In the genomic region with DNA sequence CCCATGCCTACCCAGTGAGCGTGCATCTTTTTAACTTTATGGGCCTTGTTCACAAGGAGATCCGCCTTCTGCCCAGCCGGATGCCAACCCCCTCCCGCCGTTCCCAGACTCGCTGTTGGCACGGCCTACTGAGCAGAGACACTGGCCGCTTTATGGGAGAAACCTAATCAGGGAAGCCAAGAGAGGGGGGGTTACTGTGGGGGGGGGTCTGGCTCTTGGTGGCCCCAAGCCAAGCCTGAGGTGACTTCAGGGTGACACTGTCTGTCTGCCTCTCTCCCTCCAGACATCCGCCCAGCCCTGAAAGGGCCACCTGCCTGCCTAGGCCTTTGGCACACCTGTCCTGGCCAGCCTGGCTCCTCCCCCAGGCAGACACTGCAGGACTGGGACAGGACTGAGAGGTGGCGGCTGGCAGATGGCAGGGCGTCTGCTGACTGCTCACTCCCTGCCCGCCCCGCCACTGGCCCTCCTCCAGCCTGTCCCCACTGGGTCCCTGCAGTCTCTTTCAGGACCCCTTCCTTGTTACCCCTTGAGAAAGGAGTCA, we compare ENCODE assay signal across 8 mouse cellular contexts. TPM values are rescaled to one million over a fixed set of nuclear protein-coding genes. Genes with fewer than 3 reads are reported as not detected.
A peak's percentile ranks its signal among the peaks of the same experiment; 100 is the strongest.
DNase-seq lines count a peak whose midpoint lies in the region; ATAC-seq and TF ChIP-seq lines count a peak whose summit lies in the region.
"Had no signal": no experiment of that assay in that cellular context is flagged by ENCODE, and none has a peak within 500 bp of the region (broad histone marks: within the 10 kb centered on the region; RNA-seq: fewer than 3 reads in every experiment).

No protein-coding gene starts in this region.

- H3K4me1 ChIP-seq in midbrain, embryonic 14.5 days (ENCODE audit: control insufficient read depth, insufficient read depth, low read length): no peaks in the 10 kb centered on the region
- H3K4me1 ChIP-seq in midbrain, embryonic 11.5 days (ENCODE audit: control insufficient read depth, insufficient read depth, low read length): no peaks in the 10 kb centered on the region
- peaks cover 20% of the 10 kb centered on the region for H3K4me1 ChIP-seq in hindbrain, embryonic 12.5 days
- no peaks in the 10 kb centered on the region for H3K4me1 ChIP-seq in stomach, embryonic 15.5 days
- H3K4me1 ChIP-seq: liver, embryonic 15.5 days had no signal

- peak; percentile 60 for ATAC-seq in midbrain, embryonic 14.5 days (ENCODE audit: low FRiP score, low TSS enrichment)
- ATAC-seq in midbrain, embryonic 11.5 days (ENCODE audit: low FRiP score): no peak
- peak; percentile 60 for ATAC-seq in hindbrain, embryonic 12.5 days (ENCODE audit: low FRiP score)
- ATAC-seq in stomach, embryonic 15.5 days (ENCODE audit: insufficient read depth, low FRiP score, low read depth): peak; percentile 39; the same call in 1 of the 2 replicates

- H3K9me3 ChIP-seq in midbrain, embryonic 14.5 days (ENCODE audit: control insufficient read depth, low read length): no peaks in the 10 kb centered on the region
- no peaks in the 10 kb centered on the region for H3K9me3 ChIP-seq in midbrain, embryonic 11.5 days (ENCODE audit: control insufficient read depth, low read length)
- no peaks in the 10 kb centered on the region for H3K9me3 ChIP-seq in hindbrain, embryonic 12.5 days (replicated peaks)
- no peaks in the 10 kb centered on the region for H3K9me3 ChIP-seq in stomach, embryonic 15.5 days
- H3K9me3 ChIP-seq: liver, embryonic 15.5 days had no signal

- H3K36me3 ChIP-seq in midbrain, embryonic 14.5 days (ENCODE audit: control insufficient read depth, insufficient read depth, low read length): peaks cover 92% of the 10 kb centered on the region
- no peaks in the 10 kb centered on the region for H3K36me3 ChIP-seq in midbrain, embryonic 11.5 days (ENCODE audit: control insufficient read depth, insufficient read depth, low read length)
- H3K36me3 ChIP-seq in hindbrain, embryonic 12.5 days: peaks cover 82% of the 10 kb centered on the region
- H3K36me3 ChIP-seq in stomach, embryonic 15.5 days: peaks cover 49% of the 10 kb centered on the region
- H3K36me3 ChIP-seq: liver, embryonic 15.5 days had no signal

- DNase-seq in midbrain, embryonic 14.5 days: peak; percentile 59
- DNase-seq in midbrain, embryonic 11.5 days (ENCODE audit: low spot score, missing footprints): no peak
- DNase-seq in cerebellum, adult 9-10 months: peak; percentile 94
- peak; percentile 68 to 76 for DNase-seq in layer of hippocampus, adult 2 months (ENCODE audit: low spot score in 2 of 2)
- no peak for DNase-seq in ovary, adult 18-20 months (ENCODE audit: low spot score)

- no peak overlapping the region for H3K9ac ChIP-seq in midbrain, embryonic 14.5 days (replicated peaks; ENCODE audit: low read length)
- H3K9ac ChIP-seq in midbrain, embryonic 11.5 days (ENCODE audit: low read length): no peak overlapping the region
- H3K9ac ChIP-seq in hindbrain, embryonic 12.5 days: no peak overlapping the region
- H3K9ac ChIP-seq in stomach, embryonic 15.5 days: no peak overlapping the region
- H3K9ac ChIP-seq: liver, embryonic 15.5 days had no signal

- no peak overlapping the region for H3K4me2 ChIP-seq in midbrain, embryonic 14.5 days (ENCODE audit: low read length)
- no peak overlapping the region for H3K4me2 ChIP-seq in midbrain, embryonic 11.5 days
- H3K4me2 ChIP-seq in hindbrain, embryonic 12.5 days (replicated peaks): no peak overlapping the region
- no peak overlapping the region for H3K4me2 ChIP-seq in stomach, embryonic 15.5 days
- H3K4me2 ChIP-seq: liver, embryonic 15.5 days had no signal

- H3K27me3 ChIP-seq in midbrain, embryonic 14.5 days (ENCODE audit: control insufficient read depth, insufficient read depth, low read length): no peaks in the 10 kb centered on the region
- no peaks in the 10 kb centered on the region for H3K27me3 ChIP-seq in midbrain, embryonic 11.5 days (ENCODE audit: control insufficient read depth, insufficient read depth, low read length)
- no peaks in the 10 kb centered on the region; the same call in 1 of the 2 replicates for H3K27me3 ChIP-seq in hindbrain, embryonic 12.5 days
- H3K27me3 ChIP-seq in stomach, embryonic 15.5 days (replicated peaks): no peaks in the 10 kb centered on the region
- H3K27me3 ChIP-seq: liver, embryonic 15.5 days had no signal

- TF ChIP-seq CTCF in layer of hippocampus, adult 2 months (conservative IDR thresholded peaks at IDR 0.05): no peak

- peak overlapping the region; percentile 52 for H3K27ac ChIP-seq in midbrain, embryonic 14.5 days (replicated peaks; ENCODE audit: low read depth, low read length)
- H3K27ac ChIP-seq in midbrain, embryonic 11.5 days (ENCODE audit: low read depth, low read length): no peak overlapping the region
- peak overlapping the region; percentile 52 for H3K27ac ChIP-seq in hindbrain, embryonic 12.5 days
- H3K27ac ChIP-seq in layer of hippocampus, adult 2 months: peak overlapping the region; percentile 87
- peak overlapping the region; percentile 44; the same call in 1 of the 2 replicates for H3K27ac ChIP-seq in stomach, embryonic 15.5 days
- H3K27ac ChIP-seq: liver, embryonic 15.5 days had no signal

- H3K4me3 ChIP-seq in midbrain, embryonic 14.5 days (replicated peaks; ENCODE audit: low read depth, low read length): no peak overlapping the region
- no peak overlapping the region for H3K4me3 ChIP-seq in midbrain, embryonic 11.5 days (ENCODE audit: low read depth, low read length)
- H3K4me3 ChIP-seq in hindbrain, embryonic 12.5 days: no peak overlapping the region
- no peak overlapping the region; the same call in 1 of the 2 replicates for H3K4me3 ChIP-seq in layer of hippocampus, adult 2 months
- H3K4me3 ChIP-seq in stomach, embryonic 15.5 days (replicated peaks): no peak overlapping the region
- H3K4me3 ChIP-seq: liver, embryonic 15.5 days had no signal

- 71% methylated on average over 13 of the region's 13 CpGs for WGBS in midbrain, embryonic 14.5 days
- 95% methylated on average over 10 of the region's 13 CpGs for WGBS in midbrain, embryonic 11.5 days
- WGBS in hindbrain, embryonic 12.5 days: 72% methylated on average over 13 of the region's 13 CpGs
- 80% methylated on average over 13 of the region's 13 CpGs for WGBS in stomach, embryonic 15.5 days

RNA-seq across cellular contexts. Expression of a gene that starts 32.3 kb away (rescaled TPM):
- 0.89 and 1.2 TPM in 2 replicates for polyA plus RNA-seq in midbrain, embryonic 14.5 days (2014; fragmentation: Nextera tagmentation; extraction: Ambion mirVana)
- polyA plus RNA-seq in midbrain, embryonic 11.5 days (2014; fragmentation: Nextera tagmentation; extraction: Ambion mirVana): 0.62 and 0.92 TPM in 2 replicates
- polyA plus RNA-seq in hindbrain, embryonic 12.5 days (2016; fragmentation: Nextera tagmentation; extraction: Ambion mirVana): 1.0 and 1.1 TPM in 2 replicates
- total RNA-seq in layer of hippocampus, adult 2 months (2021): 1 to 10 TPM; 3.1 to 3.9 TPM
- 8.7 and 9.6 TPM in 2 replicates for polyA plus RNA-seq in stomach, embryonic 15.5 days (2015; fragmentation: Nextera tagmentation; extraction: Ambion mirVana)

Comparison
In these comparisons a context has a peak if more than half of its experiments do, and no peak if none do; other contexts are left out.
1. DNase-seq: peak in midbrain, embryonic 14.5 days (single experiment), cerebellum, adult 9-10 months (single experiment) and layer of hippocampus, adult 2 months (2 of 2); none in midbrain, embryonic 11.5 days (single experiment) and ovary, adult 18-20 months (single experiment).